Mouse (Mus musculus): Measurements from ENCODE around the gene Sema5b. TPM values are rescaled to one million over a fixed set of nuclear protein-coding genes. Genes with fewer than 3 reads are reported as not detected.

Sema5b gene
- polyA plus RNA-seq, 1 experiment, result not detected

DNA sequence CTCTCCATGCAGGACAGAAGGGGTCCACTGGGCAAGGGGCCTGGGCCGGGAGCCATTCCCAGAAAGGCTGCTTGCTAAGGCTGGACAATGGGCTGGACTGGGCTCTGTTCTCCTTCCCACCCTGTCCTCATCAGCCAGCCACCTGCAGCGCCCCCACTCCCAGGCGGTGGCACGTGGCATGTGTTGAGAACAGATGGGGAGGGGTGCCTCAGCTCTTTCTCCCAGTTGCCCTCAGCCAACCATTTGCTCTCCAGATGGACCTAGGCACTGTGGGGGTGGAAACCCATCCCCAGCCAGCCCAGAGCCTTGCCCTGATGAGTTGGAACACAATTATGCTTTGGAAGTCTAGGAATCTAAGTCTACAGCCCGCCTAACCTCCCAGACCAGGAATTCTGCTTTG is 59.3 kb downstream of the Sema5b start:
- TF ChIP-seq POLR2A (IDR thresholded peaks at IDR 0.05; ENCODE audit: borderline replicate concordance, control insufficient read depth, low read depth, low read length), result no peak
- TF ChIP-seq CTCF (IDR thresholded peaks at IDR 0.05; ENCODE audit: control insufficient read depth, insufficient read depth, low read length), result no peak
- Histone ChIP-seq H3K4me3 (replicated peaks; ENCODE audit: control insufficient read depth, low read depth, low read length) (no peak overlapping the region), H3K4me1 (ENCODE audit: control insufficient read depth, insufficient read depth, low read length) (no peaks in the 10 kb centered on the region), H3K27ac (ENCODE audit: control insufficient read depth, insufficient read depth, low read depth, low read length, poor library complexity) (no peak overlapping the region)
- 78% methylated on average over 5 of the region's 5 CpGs for WGBS

DNA sequence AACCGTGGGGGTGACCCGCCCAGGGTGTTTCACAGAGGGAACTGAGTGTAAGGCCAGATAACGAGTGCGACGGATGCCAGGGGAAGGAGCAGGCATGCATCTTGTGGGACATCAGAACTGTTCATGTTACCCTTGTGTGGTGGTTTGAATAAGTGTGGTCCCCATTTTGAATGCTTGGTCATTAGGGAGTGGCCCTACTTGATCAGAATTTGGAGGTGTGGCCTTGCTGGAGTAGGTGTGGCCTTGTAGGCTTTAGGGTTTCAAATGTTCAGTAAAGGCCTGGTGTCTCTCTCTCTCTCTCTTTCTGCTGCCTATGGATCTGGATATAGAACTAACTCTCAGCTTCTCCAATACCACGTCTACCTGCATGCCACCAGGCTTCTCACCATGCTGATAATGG is 60.5 kb downstream of the Sema5b start:
- no peak for TF ChIP-seq POLR2A (IDR thresholded peaks at IDR 0.05; ENCODE audit: borderline replicate concordance, control insufficient read depth, low read depth, low read length)
- no peak for TF ChIP-seq CTCF (IDR thresholded peaks at IDR 0.05; ENCODE audit: control insufficient read depth, insufficient read depth, low read length)
- WGBS, result 85% methylated on average over 6 of the region's 6 CpGs

DNA sequence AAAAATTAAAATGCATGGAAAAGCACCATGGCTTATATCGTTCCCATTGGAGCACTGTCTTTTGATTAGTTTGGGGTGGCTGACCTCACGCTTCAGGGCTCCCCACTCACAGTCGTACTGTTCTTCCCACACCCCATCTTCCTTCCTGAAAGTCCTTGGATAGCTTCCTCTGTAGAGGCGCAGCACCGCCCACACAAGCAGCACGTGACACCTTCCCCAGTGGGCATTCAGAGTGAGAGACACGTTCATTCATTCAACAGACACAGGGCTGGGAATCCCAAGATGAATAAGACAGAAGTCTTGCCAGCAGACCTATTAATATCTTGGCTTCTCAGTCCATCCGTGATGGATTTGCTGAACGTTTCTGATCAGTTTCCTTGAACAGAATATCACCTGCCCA is 61.6 kb downstream of the Sema5b start:
- H3K4me1 ChIP-seq (ENCODE audit: control insufficient read depth, insufficient read depth, low read length), result no peaks in the 10 kb centered on the region
- TF ChIP-seq CTCF (IDR thresholded peaks at IDR 0.05; ENCODE audit: control insufficient read depth, insufficient read depth, low read length) (no peak), POLR2A (IDR thresholded peaks at IDR 0.05; ENCODE audit: borderline replicate concordance, control insufficient read depth, low read depth, low read length) (no peak)
- 40% methylated on average over 9 of the region's 9 CpGs for WGBS
- no peak overlapping the region for H3K4me3 ChIP-seq (replicated peaks; ENCODE audit: control insufficient read depth, low read depth, low read length)
- H3K27ac ChIP-seq (ENCODE audit: control insufficient read depth, insufficient read depth, low read depth, low read length, poor library complexity), result no peak overlapping the region

More for the DNA sequence above, 60.5 kb downstream of the Sema5b start:
- no peak overlapping the region for H3K27ac ChIP-seq (ENCODE audit: control insufficient read depth, insufficient read depth, low read depth, low read length, poor library complexity)
- no peaks in the 10 kb centered on the region for H3K4me1 ChIP-seq (ENCODE audit: control insufficient read depth, insufficient read depth, low read length)
- no peak overlapping the region for H3K4me3 ChIP-seq (replicated peaks; ENCODE audit: control insufficient read depth, low read depth, low read length)

DNA sequence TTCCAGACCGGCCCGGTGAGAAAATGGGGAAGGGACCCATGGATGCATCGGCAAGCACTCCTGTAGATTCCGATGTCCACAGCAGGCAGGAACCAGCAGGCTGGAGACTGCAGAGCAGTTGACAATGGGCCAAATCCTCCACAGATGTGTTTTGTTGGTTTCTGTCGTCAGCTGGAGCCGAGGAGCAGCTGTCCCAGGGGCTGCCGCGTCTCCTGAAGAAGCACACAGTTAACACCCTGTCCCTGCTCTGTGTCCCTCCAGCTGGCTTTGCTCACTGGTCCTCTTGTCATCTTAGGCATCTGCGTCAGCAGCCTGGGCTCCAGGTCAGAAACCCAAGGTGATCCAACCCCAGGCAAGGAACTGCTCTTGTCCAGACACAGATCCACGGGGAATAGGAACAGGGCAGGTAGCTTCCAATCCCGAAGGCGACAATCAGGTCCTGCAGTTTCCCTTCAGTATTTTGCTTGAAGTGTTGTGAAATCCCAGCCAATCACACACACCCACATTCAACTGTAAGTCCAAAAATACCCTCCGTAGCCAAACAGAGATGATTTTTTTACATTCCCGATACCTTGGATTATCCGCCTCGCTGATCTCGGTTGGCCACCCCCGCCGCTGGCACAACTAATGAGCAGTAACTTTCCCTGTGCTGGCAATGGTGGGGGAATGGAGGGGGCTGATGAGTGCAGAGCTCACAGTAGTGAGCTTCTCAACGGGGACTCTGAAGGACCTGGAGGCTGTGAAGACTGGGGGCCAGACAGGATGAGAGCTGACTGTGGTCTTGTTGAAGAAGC is 63.0 kb downstream of the Sema5b start:
- WGBS, result 77% methylated on average over 20 of the region's 20 CpGs
- H3K27ac ChIP-seq (ENCODE audit: control insufficient read depth, insufficient read depth, low read depth, low read length, poor library complexity), result no peak overlapping the region
- H3K4me3 ChIP-seq (replicated peaks; ENCODE audit: control insufficient read depth, low read depth, low read length), result no peak overlapping the region
- TF ChIP-seq CTCF (IDR thresholded peaks at IDR 0.05; ENCODE audit: control insufficient read depth, insufficient read depth, low read length), result no peak
- no peak for TF ChIP-seq POLR2A (IDR thresholded peaks at IDR 0.05; ENCODE audit: borderline replicate concordance, control insufficient read depth, low read depth, low read length)
- H3K4me1 ChIP-seq (ENCODE audit: control insufficient read depth, insufficient read depth, low read length), result no peaks in the 10 kb centered on the region

DNA sequence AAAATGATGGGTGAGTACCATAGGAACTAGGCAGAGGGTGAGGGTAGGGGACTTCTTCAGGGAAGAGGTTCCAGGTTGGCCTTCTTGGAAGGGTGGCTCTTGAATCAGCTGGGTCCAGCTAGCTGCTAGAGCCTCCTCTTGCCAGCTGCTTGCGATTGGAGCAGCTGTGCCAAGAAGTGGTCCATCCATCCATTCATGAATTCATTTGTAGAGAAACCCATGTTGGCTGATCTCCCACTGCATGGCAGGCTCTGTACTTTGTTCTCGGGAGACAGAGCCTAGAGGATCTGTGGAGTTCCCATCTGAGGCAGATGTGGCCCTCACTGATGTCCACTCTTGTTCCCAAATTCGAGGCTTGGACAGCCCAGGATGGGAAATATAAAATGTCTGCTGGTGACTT is 66.3 kb downstream of the Sema5b start:
- WGBS, result 69% methylated on average over 3 of the region's 3 CpGs
- Histone ChIP-seq H3K27ac (ENCODE audit: control insufficient read depth, insufficient read depth, low read depth, low read length, poor library complexity) (no peak overlapping the region), H3K4me1 (ENCODE audit: control insufficient read depth, insufficient read depth, low read length) (no peaks in the 10 kb centered on the region), H3K4me3 (replicated peaks; ENCODE audit: control insufficient read depth, low read depth, low read length) (no peak overlapping the region)
- TF ChIP-seq POLR2A (IDR thresholded peaks at IDR 0.05; ENCODE audit: borderline replicate concordance, control insufficient read depth, low read depth, low read length), result no peak
- TF ChIP-seq CTCF (IDR thresholded peaks at IDR 0.05; ENCODE audit: control insufficient read depth, insufficient read depth, low read length), result no peak

DNA sequence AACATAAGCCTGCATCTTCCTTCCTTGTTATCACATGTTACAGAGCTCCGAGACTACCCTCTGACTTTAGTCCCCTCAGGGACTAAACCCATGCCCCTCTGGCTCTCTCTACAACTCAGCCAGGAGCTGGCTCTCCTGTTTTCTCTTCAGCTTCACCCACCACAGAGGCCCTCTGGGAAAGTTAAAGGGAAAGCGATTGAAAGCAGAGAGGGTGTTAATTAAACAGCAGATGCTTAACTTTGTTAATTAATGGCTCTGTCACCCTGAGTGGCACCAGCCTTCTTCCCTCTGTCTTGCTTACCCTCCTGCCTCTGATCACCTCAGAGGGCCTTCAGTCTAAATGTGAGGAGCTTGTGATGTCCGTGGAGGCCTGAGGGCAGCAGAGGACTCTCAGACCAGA is 67.3 kb downstream of the Sema5b start:
- H3K27ac ChIP-seq (ENCODE audit: control insufficient read depth, insufficient read depth, low read depth, low read length, poor library complexity), result no peak overlapping the region
- WGBS, result 71% methylated on average over 3 of the region's 3 CpGs
- TF ChIP-seq POLR2A (IDR thresholded peaks at IDR 0.05; ENCODE audit: borderline replicate concordance, control insufficient read depth, low read depth, low read length), result no peak
- TF ChIP-seq CTCF (IDR thresholded peaks at IDR 0.05; ENCODE audit: control insufficient read depth, insufficient read depth, low read length), result no peak
- H3K4me1 ChIP-seq (ENCODE audit: control insufficient read depth, insufficient read depth, low read length), result no peaks in the 10 kb centered on the region
- no peak overlapping the region for H3K4me3 ChIP-seq (replicated peaks; ENCODE audit: control insufficient read depth, low read depth, low read length)

DNA sequence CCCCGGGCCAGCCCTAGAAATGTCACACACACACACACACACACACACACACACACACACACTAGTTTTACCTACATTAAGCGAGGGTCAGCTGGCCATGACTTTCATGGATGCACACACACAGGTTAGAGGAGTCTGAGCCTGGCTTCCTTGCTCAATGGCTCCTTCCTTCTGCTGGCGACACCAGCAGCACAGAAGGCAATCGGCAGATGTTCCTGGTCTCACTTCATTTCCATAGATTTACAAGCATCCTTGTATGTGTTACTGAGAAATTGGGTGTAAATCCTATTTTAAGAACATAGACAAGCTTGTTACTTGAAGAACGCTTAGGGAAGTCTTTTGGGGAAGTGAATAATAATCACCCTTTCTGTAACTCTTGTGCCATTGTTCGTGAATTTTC is 68.6 kb downstream of the Sema5b start:
- TF ChIP-seq CTCF (IDR thresholded peaks at IDR 0.05; ENCODE audit: control insufficient read depth, insufficient read depth, low read length) (no peak), POLR2A (IDR thresholded peaks at IDR 0.05; ENCODE audit: borderline replicate concordance, control insufficient read depth, low read depth, low read length) (no peak)
- 44% methylated on average over 6 of the region's 6 CpGs for WGBS
- Histone ChIP-seq H3K27ac (ENCODE audit: control insufficient read depth, insufficient read depth, low read depth, low read length, poor library complexity) (no peak overlapping the region), H3K4me1 (ENCODE audit: control insufficient read depth, insufficient read depth, low read length) (no peaks in the 10 kb centered on the region), H3K4me3 (replicated peaks; ENCODE audit: control insufficient read depth, low read depth, low read length) (no peak overlapping the region)

DNA sequence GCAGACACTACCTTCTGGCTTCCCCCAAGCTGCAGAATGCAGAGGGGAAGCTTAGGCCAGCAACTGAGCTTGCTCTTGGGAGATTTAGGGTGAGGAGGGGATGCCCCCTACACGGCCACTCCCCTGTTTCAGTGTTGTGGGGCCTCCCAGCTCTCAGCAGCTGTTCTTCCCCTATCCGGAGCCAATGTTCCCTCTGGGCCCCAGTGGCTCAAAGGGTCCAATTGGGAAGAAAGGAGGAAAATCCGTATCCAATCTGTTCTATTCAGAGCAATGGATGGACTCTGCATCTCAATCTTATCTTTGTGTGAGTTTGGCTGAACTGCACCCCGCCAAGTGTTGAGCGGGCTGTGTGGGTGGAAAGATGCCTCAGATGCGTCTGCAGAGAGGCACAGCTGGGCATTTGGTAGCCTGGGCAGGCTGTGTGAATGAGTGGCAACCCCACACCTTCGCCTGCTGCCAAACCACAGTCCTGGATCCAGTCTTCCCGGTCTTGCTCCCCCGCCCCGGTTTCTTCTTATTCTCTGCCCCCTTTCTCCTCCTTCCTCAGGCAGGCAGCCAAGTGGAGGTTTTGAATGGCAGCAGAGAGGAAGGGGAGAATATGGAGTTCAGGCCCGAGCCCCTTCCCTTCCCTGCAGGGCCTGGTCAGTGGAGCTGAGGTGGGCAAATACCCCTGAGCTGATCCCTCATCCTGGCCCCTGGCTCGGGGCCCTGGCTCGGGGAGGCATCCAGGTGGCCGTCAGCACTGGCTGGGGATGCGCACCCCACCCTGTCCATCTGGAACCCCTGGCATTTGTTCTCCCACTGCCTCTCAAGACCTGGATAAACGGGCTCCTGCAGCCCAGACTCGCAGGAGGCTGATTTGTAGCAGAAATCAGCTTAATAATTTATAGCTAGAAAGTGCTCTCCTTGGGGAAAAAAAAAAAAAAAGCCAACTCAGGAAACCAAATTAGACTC is 73.2 kb downstream of the Sema5b start:
- 63% methylated on average over 17 of the region's 17 CpGs for WGBS
- Histone ChIP-seq H3K27ac (ENCODE audit: control insufficient read depth, insufficient read depth, low read depth, low read length, poor library complexity) (no peak overlapping the region), H3K4me3 (replicated peaks; ENCODE audit: control insufficient read depth, low read depth, low read length) (no peak overlapping the region), H3K4me1 (ENCODE audit: control insufficient read depth, insufficient read depth, low read length) (no peaks in the 10 kb centered on the region)
- TF ChIP-seq CTCF (IDR thresholded peaks at IDR 0.05; ENCODE audit: control insufficient read depth, insufficient read depth, low read length) (no peak), POLR2A (IDR thresholded peaks at IDR 0.05; ENCODE audit: borderline replicate concordance, control insufficient read depth, low read depth, low read length) (no peak)
